Mouse (Mus musculus) adrenal gland, postnatal 4 days (tissue): Measurements from ENCODE around the gene Tnks1bp1. TPM values are rescaled to one million over a fixed set of nuclear protein-coding genes. Genes with fewer than 3 reads are reported as not detected.

ENCODE experiments used
- DNase-seq, 2 experiments: peaks; one replicate each; pipeline ENCODE4 v3.0.0; 2021 to 2022; ENCODE audit warnings: low spot score in 2 of 2, mixed read lengths in 2 of 2
- total RNA-seq, 2 experiments: library from RNA; stranded (reverse); gene quantifications; 2 replicates each; pipeline ENCODE4 v1.2.3; 2021

The Tnks1bp1 gene
- total RNA-seq, 2 experiments from 2014 or later, result 138 to 142 TPM

DNA sequence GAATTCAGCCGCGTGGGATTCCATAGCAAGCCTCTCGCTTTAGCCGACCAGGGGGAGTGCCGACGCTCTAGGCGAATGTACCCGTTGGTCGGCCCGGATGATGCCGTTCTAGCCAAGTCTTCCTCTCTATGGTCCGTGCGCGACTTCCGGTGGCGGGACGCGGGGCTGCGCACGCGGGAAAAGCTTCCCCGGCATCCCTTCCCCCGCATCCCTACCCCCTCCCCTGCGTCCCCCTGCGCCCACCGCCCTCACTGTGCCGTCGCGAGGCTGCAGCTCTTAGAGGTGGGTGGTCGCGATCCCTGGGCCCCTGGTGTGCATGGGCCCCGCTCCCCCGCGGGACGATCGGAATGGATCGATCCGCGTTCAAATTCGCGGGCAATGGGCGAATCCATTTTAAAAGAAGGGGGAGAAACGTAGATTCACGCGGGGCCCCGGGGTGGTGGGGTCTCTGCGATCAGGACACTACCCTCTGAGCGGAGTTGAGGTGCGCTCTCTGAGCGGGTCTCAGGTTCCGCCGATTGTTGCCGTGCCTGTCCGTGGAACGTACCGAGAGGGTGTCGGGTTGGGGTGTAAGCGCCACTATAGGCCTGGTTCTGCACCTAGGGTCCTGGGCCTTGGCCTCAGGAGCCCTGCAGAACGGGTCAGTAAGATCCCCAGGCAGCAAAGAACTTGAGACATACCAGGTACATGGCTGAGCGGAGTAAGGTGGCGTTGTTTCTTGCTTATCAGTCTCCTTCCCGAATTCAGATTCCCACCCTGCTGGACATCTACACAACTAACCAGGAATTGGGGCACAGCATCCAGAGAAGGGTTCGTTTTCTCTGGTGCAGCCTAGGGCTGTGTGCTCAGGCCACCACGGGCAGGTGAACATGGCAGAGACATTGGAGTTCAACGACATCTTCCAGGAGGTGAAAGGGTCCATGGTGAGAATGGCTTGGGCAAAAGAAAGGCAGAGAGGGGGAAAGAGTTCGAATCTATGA lies 10.5 kb upstream of the Tnks1bp1 start, which contains the start of the genes Ssrp1 and P2rx3:
Gene Ssrp1 (plus strand): TSS at position 188 of the 980 bp plus-strand sequence.
Gene P2rx3 (minus strand): TSS at position 416 of the 980 bp plus-strand sequence.
- peak; percentile 65 to 73 for DNase-seq

DNA sequence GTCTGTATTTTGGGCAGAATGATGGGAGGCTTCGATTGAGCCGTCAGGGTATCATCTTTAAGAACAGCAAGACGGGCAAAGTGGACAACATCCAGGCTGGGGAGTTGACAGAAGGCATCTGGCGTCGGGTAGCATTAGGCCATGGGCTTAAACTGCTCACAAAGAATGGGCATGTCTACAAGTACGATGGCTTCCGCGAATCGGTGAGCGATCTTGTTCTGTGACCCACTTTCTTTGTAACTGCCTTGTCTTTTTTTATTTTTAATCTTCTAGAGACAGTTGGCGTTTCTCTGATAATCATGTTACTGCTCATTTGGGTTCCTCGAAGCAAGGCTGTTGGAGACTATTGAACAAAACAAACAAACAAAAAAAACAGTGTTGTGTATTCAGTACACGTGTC lies 9.5 kb upstream of the Tnks1bp1 start:
- DNase-seq, result no peak

DNA sequence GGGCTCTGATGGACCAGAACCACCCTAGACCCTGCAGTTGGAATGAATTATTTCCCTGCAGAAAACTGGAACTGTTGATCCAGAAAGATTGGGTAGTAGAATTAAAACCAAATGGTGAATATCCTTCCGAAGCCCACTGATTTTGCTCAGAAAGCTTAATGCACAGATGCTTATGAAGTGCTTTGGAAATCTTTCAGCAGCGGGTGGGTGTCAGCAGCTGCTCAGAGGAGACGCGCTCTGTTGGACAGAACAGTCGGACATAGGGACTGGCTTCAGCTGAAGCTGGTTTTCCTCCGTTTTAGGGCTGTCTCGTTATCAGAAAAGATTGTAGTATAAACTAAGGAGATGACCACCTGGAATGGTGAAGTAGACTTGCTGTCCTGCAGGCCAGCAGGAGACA lies 4.2 kb upstream of the Tnks1bp1 start:
- DNase-seq, result no peak

DNA sequence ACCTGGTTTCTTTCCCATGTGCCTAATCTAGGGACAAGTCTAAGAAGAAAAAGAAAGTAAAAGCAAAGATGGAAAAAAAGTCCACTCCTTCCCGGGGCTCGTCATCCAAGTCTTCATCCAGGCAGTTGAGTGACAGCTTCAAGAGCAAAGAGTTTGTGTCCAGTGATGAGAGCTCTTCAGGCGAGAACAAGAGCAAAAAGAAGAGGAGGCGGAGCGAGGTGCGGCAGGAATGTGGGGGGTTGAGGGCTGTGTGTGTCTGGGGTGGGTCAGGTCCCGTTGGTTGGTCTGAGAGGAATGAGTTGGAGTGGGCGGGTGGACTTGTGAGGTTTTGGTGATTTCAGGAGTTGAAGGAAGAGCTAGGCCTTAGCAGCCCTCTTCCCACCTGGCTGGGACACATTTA lies 1.6 kb upstream of the Tnks1bp1 start:
- DNase-seq, result no peak

DNA sequence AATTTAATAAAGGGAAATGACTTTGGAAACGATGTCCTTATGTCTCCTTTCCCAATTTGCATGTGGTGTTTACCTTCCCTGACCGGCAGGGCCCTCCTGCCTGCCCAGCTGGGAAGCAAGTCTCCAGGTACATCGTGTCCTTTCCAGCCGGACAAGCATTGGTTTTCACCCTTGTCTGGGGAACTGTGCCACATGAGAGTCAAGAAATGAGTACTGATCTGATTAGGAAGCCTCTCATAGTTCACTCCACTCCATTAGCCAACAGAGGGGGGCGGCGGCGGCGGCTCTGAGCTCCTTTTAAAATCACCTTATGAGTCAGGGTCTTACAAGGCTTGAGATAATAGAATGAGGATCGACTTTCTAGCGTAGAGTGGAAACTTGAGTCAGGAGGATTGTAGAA lies 741 bp upstream of the Tnks1bp1 start:
- no peak for DNase-seq

DNA sequence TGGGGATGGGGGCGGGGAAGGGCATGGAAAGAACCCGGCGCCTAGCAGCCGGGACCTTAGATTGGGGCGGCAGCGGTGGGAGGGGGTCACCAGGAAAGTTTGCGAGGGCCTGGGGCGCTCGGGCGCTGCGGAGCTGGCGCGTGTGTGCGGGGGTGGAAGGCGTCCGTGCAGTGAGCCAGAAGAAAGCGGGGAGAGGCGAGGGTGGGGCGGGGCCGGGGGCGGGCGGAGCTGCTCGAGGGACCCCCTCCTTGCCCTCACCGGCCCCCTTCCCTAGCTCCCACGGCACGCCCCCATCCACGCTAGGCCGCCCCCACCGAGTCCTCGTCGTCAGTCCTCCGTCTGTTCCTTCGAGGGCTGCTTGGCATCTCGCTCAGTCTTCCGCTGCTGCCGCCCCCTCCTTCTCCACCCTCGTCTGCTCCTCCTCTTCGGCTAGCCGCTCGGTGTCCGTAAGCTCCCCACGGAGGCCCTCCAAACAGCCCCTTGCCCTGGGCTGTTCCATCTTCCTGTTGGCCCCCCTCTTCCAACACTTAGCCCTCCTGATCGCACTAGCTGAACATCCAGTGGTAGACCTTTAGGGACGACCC lies 438 bp downstream of the Tnks1bp1 start:
- DNase-seq, result peak in 1 of 2 experiments; percentile 56

DNA sequence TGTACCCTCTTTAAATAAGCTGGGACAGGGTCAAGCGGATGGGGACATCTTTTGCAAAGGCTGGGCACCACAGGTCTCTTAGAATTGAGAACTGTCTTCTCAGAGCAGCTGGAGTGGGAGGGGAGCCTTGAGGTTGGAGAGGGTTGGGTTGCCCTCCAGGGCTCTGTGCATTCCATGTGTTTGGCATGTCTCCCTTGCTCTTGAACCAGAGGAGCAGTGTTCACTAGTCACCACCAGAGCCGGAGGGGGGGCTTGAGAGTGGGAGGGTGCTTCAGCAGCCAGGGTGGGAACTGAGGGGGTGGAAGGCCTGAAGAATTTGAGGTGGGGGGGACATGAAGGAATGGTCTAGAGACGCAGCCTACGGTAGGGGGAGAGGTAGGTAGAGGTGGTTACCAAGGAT lies 1.5 kb downstream of the Tnks1bp1 start:
- no peak for DNase-seq

DNA sequence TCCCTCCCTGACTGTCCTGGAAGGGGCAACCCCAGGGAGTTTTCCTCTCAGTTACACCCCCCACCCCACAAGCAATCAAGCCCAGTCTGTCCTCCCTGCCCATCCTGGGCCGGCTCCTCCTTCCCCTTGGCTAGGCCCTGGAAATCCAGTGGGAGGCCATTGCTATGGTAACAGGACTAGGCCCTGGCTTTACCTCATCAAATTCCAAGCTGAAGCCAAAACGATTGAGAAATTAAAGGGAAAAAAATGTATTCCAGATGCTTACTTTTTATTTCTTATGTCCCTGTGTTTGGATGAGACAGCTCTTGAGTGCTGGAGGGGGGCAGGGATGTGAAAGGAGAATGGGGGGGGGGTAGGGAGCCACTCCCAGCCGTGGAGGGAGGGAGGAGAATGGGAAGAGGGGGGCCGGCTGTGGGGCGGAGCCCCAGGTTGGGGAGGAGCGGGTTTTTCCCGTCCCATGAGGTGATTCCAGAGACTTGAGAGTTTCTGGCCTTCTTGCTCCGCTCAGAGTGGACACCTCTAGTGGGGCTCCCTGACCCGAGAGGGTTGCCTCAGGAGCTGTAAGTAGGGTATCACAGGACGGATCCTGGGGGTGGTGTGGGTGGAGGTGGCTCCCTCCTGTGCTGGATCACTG lies 2.3 kb downstream of the Tnks1bp1 start:
- peak in 1 of 2 experiments; percentile 52 for DNase-seq

DNA sequence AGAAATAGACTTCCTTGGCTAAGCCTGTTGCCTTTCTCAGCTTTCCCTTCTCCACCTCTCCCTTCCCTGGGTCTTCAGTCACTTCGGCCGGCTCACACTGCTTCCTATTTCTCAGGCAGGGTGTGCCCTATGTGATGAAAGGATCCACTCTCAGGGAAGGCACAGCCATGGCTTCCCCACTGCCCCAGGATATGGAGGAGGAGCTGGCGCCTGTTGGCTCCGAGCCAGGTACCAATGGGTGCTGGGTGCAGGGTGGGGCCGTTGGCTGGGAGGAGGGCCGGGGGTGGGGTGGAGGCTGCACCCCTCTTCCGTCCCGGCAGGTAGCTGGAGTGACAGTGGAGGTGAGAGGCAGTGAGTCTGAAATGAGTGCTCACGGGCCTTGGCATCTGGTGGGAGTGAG lies 2.9 kb downstream of the Tnks1bp1 start:
- no peak for DNase-seq

DNA sequence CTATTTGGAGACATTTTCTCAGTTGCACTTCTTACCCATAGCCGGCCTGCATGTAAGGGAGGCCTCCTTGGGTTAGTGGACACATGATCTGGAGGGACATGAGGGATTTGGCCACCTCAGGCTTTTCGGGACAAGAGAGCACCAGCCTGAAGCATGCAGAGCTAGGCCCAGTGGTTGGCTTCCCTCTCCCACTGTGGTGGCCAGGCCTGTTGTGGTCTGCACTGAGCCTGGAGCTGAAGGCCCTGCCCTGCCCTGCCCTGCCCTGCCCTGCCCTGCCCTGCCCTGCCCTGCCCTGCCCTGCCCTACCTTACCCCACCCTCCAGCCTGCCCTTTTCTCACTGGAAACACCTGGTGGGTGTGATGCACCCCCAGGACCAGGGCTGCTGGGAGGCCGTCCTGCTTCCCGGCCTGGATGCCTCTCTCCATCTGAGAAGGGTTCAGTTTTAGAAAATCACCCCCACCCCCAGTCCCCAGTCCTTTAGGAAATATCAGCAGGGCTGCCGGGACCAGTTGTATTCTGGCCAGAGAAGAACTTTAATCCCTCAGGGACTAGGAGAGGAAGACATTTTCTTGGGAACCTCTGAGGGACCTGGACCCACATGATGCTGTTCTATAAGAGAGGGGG lies 5.5 kb downstream of the Tnks1bp1 start:
- DNase-seq, result no peak

DNA sequence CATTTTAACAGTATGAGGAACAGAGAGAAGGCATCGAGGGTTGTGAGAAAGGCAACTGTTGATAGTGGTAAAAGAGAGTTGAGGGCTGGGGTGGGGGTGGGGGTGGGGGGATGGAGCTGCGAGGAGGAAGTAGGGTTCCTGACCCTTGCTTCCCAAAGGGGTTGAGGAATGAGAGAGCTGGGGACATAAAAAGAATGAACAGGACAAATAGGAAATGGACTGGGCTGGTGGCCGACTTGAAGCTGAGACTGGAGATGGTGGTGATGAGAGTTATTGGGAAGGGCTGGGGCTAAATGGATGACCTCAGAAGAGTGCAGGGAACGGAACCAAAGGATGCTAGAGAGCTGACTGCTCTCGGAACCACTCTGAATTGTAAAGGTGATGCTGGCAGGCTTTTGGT lies 8.9 kb downstream of the Tnks1bp1 start:
- no peak for DNase-seq

DNA sequence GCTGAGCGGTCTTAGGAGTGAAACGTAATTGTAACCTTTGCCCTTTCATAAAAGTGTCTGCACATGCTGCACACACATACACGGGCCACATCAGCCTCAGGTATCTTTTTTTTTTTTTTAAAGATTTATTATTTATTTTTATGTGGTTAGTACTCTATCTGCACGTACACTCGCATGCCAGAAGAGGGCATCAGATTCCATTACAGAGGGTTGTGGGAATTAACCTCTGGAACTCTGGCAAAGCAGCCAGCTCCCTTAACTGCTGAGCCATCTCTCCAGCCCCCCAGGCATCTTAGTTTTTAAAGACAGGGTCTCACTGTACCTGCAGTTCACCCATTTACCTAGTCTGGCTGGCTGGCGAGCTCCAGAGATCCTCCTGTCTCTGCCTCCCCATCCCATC lies 11.9 kb downstream of the Tnks1bp1 start:
- DNase-seq, result no peak

DNA sequence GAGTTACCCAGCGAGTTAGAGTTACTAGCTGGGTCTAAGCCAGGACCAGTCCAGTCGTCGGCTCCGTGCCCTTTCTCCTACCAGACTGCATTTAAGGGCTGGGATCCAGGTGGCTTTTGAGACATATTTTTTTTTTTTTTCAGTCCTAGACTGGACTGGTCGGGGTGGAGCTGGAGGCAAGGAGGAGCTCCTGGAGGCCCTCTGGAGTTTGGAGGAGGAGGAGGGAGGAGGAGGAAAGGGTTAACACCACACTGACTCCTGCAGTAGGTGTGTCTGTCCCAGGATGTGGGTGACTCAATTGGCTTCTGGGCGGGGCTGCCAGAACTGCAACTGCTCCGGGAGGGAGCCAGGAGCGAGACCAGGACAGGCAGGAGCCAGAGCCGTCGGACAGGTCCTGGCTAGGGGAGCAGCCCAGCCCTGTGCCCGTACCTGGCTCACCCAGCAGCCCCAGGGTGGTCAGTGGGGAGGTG lies 12.8 kb downstream of the Tnks1bp1 start:
- peak in 1 of 2 experiments; percentile 53 for DNase-seq

DNA sequence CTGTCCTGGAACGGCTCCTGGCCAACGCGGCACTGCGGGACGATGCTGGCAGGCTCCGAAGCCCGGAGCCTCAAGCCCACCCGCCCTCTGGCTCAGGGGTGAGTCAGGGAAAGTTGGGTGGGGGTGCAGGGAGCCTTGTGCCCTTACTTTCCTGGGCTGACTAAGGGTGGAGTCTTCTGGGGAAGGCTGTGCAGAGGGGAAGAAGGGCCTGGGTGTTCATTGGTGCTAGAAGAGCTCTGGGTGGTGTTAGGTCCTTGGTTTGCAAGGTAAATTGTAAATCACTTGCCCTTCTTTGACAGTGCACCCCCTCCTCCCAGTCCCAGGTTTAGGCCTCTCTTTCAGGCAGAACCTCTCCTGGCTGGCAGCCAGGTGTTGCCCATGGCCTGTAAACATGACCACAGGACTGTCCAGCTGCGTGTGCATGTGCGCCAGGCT lies 13.3 kb downstream of the Tnks1bp1 start:
- peak in 1 of 2 experiments; percentile 30 for DNase-seq

DNA sequence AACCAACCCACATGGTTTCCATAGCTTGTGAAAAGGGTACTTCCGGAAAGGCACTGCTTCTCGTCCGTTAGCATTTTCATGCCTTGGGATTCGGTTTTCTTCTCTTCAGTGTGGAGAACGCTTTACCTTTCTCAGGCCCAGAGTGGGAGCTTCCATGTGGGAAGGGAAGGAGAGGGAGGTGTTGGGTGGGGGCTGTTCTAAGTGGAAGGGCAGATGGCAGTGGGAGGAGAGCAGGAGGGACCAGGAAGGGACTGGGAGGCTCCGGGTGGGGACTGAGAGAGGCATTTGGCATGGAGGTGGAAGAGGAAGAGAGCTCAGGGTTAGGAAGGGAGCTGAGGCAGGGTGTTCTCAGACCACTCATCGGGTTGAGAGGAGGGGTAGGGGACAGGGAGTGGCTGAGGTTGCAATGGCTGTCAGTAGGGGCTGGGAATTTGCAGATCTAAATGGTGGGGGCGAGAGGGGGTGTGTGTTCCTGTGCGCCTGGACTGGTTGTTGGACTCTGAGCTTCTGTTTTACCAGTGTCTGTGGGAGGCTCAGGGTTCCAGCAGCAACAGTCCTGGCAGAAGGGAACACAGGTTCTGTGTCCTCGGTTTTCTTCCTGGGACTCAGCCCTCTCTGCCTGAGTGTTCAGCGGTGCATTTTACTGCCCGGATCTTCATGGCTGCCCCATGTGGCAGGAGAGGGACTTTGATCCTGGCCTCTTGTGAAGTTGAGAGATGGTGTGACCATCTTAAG lies 17.5 kb downstream of the Tnks1bp1 start:
- DNase-seq, result no peak

DNA sequence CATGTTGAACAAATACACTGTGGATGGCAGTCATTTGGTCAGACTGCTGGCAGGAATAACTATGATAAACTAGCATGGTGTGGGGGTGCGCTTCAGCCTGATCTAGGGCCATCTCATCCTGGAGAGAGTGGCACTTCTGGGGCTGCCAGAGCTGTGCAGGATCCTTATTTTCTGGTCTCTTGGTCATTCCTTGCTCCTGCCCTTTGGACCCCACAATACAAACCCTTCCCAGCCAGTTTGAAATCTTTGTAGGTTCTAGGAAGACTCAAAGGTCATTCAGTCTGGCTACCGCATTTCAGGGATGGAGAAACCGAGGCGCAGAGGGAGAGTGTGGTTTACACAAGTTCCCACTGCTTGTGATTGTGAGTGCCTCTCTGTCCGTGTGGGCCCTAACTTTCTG lies 19.1 kb downstream of the Tnks1bp1 start:
- DNase-seq, result no peak

DNA sequence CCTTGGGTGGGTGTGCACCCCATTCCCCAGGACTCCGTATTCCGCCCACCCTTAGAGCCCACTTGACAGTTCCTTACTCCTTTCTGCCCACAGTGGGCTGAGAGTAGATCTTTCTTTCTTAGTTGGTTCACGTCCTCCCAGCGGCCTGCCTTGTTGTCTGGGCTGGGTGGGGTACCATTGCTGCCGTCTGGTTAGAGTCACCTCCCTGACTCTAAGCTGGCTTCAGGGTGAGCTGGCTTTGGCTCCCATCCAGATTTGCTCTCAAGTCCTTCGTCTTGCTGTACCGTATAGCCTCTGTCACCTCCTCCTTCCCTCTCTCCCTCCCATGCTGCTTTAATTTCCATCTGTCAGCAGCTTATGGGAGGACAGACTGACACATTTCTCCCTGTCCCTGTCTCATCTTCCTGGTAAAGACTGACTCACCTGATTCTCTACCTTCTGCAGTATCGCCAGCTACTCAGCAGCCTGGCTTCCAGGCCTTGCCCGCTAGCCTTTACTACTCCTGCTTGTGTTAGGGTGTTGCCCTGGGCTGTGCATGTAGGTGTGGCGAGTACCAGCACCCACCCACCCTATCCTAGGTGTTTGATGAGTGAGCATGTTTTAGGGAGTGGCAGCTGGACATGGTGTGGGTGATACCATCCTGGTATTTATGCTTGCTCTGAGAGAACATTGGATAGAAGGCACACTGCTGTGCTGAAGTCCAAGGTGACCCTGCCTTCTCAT lies 20.2 kb downstream of the Tnks1bp1 start:
- no peak for DNase-seq

DNA sequence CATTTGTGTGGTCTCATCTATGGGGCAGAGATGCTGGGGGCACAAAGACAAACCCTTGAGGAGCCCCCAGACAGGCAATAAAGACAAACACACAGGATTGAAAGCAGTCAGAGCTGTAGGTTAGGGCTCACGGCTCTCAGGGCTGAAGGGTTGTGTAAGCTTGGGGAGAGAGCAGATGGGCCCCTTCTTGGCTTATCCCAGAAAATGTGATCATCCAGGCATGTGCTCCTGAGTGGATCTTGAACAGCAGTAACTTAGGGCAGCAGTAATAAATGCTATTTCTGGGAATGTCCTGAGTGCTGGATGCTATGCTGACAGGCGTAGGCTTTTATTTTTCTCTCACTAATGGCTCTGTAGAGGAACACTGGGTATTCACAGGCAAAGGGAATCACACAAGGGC lies 20.8 kb downstream of the Tnks1bp1 start:
- no peak for DNase-seq

DNA sequence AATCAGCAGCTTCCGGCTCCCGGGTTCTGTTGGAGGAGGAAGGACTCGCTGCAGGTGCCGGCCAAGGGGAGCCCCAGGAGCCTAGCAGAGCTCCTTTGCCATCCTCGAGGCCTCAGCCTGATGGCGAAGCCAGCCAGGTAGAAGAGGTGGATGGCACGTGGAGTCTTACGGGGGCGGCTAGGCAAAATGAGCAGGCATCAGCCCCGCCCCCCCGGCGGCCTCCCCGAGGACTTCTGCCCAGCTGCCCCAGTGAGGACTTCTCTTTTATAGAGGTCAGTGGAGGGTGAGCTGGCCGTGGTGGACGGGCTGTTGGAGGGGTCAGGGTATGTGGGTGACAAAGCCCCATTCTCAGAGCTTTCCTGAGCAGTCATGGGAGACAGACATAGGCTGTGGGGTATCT lies 22.3 kb downstream of the Tnks1bp1 start:
- no peak for DNase-seq

DNA sequence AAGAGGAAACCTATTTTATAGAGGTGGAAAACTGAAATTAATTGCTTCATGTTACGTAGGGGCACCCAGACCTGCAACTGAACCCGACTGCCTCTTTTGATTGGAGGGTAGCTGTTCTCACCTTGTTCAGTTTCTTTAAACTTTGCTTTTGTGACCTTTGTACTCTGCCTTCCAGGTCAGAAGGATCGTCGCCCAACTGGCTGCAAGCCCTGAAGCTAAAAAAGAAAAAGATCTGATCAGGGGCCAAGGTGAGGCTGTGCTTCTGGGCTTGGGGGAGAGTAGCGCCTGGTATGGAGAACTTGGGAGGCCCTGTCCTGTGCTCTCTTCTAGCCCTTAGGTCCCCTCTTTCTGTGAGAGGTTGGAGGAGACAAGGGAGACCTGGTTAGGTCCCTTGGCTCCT lies 24.1 kb downstream of the Tnks1bp1 start:
- DNase-seq, result no peak
